Mouse (Mus musculus): ENCODE measurements around the gene Rgs7. TPM values are rescaled to one million over a fixed set of nuclear protein-coding genes. Genes with fewer than 3 reads are reported as not detected.

Gene Rgs7
- polyA plus RNA-seq, 1 experiment = 0.05 TPM

DNA sequence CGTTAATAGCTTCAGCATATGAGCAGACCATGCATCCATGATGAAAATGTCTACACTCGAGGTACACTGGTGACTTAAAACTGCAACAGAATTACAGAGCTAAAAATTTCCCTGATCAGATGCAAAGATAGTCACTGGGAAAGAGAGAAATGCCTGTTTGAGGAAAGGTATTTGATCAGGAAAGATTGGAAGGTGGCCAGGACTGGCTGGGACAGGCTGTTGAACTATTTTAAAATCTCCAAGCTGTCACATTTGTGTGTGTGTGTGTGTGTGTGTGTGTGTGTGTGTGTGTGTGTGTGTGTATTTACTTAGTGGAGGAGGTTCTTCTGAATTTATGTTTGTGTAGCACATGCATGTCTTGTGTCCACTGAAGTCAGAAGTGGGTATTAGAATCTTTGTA lies 27.7 kb downstream of the Rgs7 start:
- Histone ChIP-seq H3K4me3 (ENCODE audit: low read depth, low read length) (no peak overlapping the region), H3K27ac (ENCODE audit: insufficient read depth, low read depth, low read length) (no peak overlapping the region), H3K36me3 (ENCODE audit: control insufficient read depth, insufficient read depth, low read length) (no peaks in the 10 kb centered on the region), H3K27me3 (ENCODE audit: control insufficient read depth, insufficient read depth, low read length) (no peaks in the 10 kb centered on the region), H3K4me1 (ENCODE audit: control insufficient read depth, insufficient read depth, insufficient read length, low read length) (no peaks in the 10 kb centered on the region)
- 58% methylated on average over 2 of the region's 2 CpGs for WGBS
- TF ChIP-seq POLR2A (IDR thresholded peaks at IDR 0.05; ENCODE audit: low read depth, low read length) (no peak), CTCF (IDR thresholded peaks at IDR 0.05; ENCODE audit: extremely low read depth, insufficient read length, insufficient replicate concordance, low read depth, low read length) (no peak)

- Histone ChIP-seq H3K36me3 (ENCODE audit: control insufficient read depth, insufficient read depth, low read length) (no peaks in the 10 kb centered on the region), H3K4me3 (ENCODE audit: low read depth, low read length) (no peak overlapping the region), H3K27ac (ENCODE audit: insufficient read depth, low read depth, low read length) (no peak overlapping the region), H3K4me1 (ENCODE audit: control insufficient read depth, insufficient read depth, insufficient read length, low read length) (no peaks in the 10 kb centered on the region), H3K27me3 (ENCODE audit: control insufficient read depth, insufficient read depth, low read length) (no peaks in the 10 kb centered on the region)
- TF ChIP-seq POLR2A (IDR thresholded peaks at IDR 0.05; ENCODE audit: low read depth, low read length) = no peak
- no peak for TF ChIP-seq CTCF (IDR thresholded peaks at IDR 0.05; ENCODE audit: extremely low read depth, insufficient read length, insufficient replicate concordance, low read depth, low read length)
- 80% methylated on average over 2 of the region's 2 CpGs for WGBS
Observed at GRCm38 (mm10) chr1:175462351-175462750, 29.9 kb downstream of the Rgs7 start.

DNA sequence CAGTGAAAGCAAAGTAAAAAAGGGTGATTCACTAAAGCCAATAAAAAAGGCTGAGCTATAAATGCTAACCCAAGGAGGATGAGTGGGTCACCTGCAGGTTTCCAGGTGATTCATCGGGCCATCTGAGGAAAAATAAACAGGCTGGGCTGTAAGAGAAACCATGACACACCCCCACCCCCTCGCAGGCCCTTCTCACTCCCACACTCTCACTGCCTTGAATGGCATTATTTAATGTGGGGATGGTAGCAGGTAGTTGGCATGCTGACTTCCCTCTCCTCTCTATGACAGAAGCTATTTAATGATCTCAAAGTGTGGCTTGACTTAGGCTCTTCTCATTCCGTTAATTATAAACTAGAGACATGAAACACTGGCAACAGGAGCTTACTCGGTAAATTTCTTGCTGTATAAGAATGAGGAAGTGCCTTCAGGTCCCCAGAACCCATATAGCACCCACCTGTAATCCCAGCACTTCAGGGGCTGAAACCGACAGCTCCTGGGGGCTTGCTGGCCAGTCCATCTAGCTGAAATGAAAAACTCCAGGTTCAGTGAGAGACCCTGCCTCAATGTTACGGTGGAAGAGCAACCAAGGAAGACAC lies 38.2 kb downstream of the Rgs7 start:
- Histone ChIP-seq H3K4me1 (ENCODE audit: control insufficient read depth, insufficient read depth, insufficient read length, low read length) (no peaks in the 10 kb centered on the region), H3K27me3 (ENCODE audit: control insufficient read depth, insufficient read depth, low read length) (no peaks in the 10 kb centered on the region), H3K36me3 (ENCODE audit: control insufficient read depth, insufficient read depth, low read length) (no peaks in the 10 kb centered on the region), H3K27ac (ENCODE audit: insufficient read depth, low read depth, low read length) (no peak overlapping the region), H3K4me3 (ENCODE audit: low read depth, low read length) (no peak overlapping the region)
- WGBS = 33% methylated on average over 6 of the region's 6 CpGs
- TF ChIP-seq POLR2A (IDR thresholded peaks at IDR 0.05; ENCODE audit: low read depth, low read length) (no peak), CTCF (IDR thresholded peaks at IDR 0.05; ENCODE audit: extremely low read depth, insufficient read length, insufficient replicate concordance, low read depth, low read length) (no peak)

DNA sequence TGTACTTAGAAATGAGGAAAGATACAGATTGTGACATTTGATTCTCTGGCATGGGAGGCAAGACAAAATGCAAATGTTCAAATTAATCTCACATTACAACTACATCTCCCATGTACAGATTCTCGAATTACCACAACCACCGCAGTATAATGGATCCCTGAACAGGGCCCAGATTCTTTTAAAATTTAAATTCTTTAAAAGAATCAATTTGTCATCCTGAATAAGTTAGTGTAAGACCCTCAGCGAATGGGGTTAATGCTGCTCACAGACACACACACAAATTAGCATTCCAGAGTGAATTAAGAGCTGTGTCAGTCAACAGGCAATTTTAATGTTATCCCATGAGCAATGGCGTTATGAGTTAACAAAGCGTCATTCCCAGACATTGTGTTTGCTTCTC lies 44.3 kb downstream of the Rgs7 start:
- Histone ChIP-seq H3K4me3 (ENCODE audit: low read depth, low read length) (no peak overlapping the region), H3K27me3 (ENCODE audit: control insufficient read depth, insufficient read depth, low read length) (no peaks in the 10 kb centered on the region), H3K27ac (ENCODE audit: insufficient read depth, low read depth, low read length) (no peak overlapping the region), H3K36me3 (ENCODE audit: control insufficient read depth, insufficient read depth, low read length) (no peaks in the 10 kb centered on the region), H3K4me1 (ENCODE audit: control insufficient read depth, insufficient read depth, insufficient read length, low read length) (no peaks in the 10 kb centered on the region)
- TF ChIP-seq CTCF (IDR thresholded peaks at IDR 0.05; ENCODE audit: extremely low read depth, insufficient read length, insufficient replicate concordance, low read depth, low read length) (no peak), POLR2A (IDR thresholded peaks at IDR 0.05; ENCODE audit: low read depth, low read length) (no peak)
- WGBS = 79% methylated on average over 5 of the region's 5 CpGs

GRCm38 (mm10) chr1:175442939-175443338 lies 49.4 kb downstream of the Rgs7 start:
- Histone ChIP-seq H3K4me3 (ENCODE audit: low read depth, low read length) (no peak overlapping the region), H3K4me1 (ENCODE audit: control insufficient read depth, insufficient read depth, insufficient read length, low read length) (no peaks in the 10 kb centered on the region), H3K36me3 (ENCODE audit: control insufficient read depth, insufficient read depth, low read length) (no peaks in the 10 kb centered on the region), H3K27me3 (ENCODE audit: control insufficient read depth, insufficient read depth, low read length) (no peaks in the 10 kb centered on the region), H3K27ac (ENCODE audit: insufficient read depth, low read depth, low read length) (no peak overlapping the region)
- WGBS = 87% methylated on average over 1 of the region's 1 CpGs
- TF ChIP-seq POLR2A (IDR thresholded peaks at IDR 0.05; ENCODE audit: low read depth, low read length) (no peak), CTCF (IDR thresholded peaks at IDR 0.05; ENCODE audit: extremely low read depth, insufficient read length, insufficient replicate concordance, low read depth, low read length) (no peak)

- 57% methylated on average over 6 of the region's 6 CpGs for WGBS
- H3K4me1 ChIP-seq (ENCODE audit: control insufficient read depth, insufficient read depth, insufficient read length, low read length) = no peaks in the 10 kb centered on the region
- no peak for TF ChIP-seq CTCF (IDR thresholded peaks at IDR 0.05; ENCODE audit: extremely low read depth, insufficient read length, insufficient replicate concordance, low read depth, low read length)
- no peak for TF ChIP-seq POLR2A (IDR thresholded peaks at IDR 0.05; ENCODE audit: low read depth, low read length)
Observed at GRCm38 (mm10) chr1:175442025-175442424, 50.3 kb downstream of the Rgs7 start.

DNA sequence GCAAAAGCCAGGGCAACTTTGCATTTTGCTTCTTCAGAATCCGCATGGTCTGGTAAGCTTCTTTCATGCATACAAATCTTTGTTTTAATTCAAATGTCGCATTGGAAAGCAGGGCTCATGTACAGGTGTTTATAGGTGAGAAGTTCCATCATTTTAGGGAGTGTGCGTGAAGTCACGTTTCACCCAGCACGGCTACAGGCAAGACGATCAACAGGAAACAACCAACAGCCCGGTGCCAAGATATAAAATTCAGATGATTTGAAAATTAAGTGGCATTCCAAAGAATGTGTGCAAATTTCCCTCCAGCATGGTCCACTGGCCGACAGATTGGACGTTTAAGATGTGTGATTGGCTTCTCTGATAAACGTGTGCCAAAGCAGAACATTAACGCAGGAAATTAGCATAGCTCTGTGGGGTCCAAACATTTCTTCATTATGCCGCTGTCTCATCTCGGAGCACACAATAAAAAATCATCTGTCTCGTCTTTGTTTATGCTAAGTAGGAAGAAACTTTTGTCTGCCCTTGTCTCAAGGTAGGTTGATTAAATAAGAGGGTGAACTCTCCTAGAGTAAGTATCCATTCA lies 58.6 kb downstream of the Rgs7 start:
- TF ChIP-seq POLR2A (IDR thresholded peaks at IDR 0.05; ENCODE audit: low read depth, low read length) (no peak), CTCF (IDR thresholded peaks at IDR 0.05; ENCODE audit: extremely low read depth, insufficient read length, insufficient replicate concordance, low read depth, low read length) (no peak)
- no peak overlapping the region for H3K4me3 ChIP-seq (ENCODE audit: low read depth, low read length)
- no peaks in the 10 kb centered on the region for H3K4me1 ChIP-seq (ENCODE audit: control insufficient read depth, insufficient read depth, insufficient read length, low read length)
- WGBS = 80% methylated on average over 14 of the region's 14 CpGs
- no peaks in the 10 kb centered on the region for H3K36me3 ChIP-seq (ENCODE audit: control insufficient read depth, insufficient read depth, low read length)
- H3K27ac ChIP-seq (ENCODE audit: insufficient read depth, low read depth, low read length) = no peak overlapping the region
- H3K27me3 ChIP-seq (ENCODE audit: control insufficient read depth, insufficient read depth, low read length) = no peaks in the 10 kb centered on the region

More at GRCm38 (mm10) chr1:175442025-175442424, 50.3 kb downstream of the Rgs7 start:
- Histone ChIP-seq H3K27me3 (ENCODE audit: control insufficient read depth, insufficient read depth, low read length) (no peaks in the 10 kb centered on the region), H3K36me3 (ENCODE audit: control insufficient read depth, insufficient read depth, low read length) (no peaks in the 10 kb centered on the region), H3K4me3 (ENCODE audit: low read depth, low read length) (no peak overlapping the region), H3K27ac (ENCODE audit: insufficient read depth, low read depth, low read length) (no peak overlapping the region)
